Mouse (Mus musculus): Measurements from ENCODE around the gene Tmem63a. TPM values are rescaled to one million over a fixed set of nuclear protein-coding genes. Genes with fewer than 3 reads are reported as not detected.

Gene Tmem63a
- total and polyA plus RNA-seq, 3 experiments: 0.89 to 3.0 (median 2.2) TPM

DNA sequence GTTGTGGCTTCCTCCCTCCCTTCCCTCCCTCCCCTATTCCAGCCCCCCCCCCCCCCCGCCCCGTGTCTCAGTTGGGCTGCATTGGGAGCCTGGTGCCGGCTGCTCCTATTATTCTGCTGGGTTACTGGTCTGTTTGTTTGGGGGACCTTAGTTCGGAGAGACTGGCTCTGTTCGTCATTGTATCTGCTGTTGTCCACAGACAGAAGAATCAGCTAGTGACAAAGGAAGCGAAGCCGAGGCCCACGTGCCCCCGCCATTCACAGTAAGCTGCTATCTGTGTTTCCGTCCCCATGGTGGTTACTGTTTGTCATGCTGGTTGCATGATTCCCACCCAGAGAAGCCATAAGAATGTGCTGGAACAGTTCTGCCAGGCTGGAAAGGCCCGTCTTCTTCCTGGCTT lies 30.8 kb downstream of the Tmem63a start:
- Histone ChIP-seq H3K4me2 (ENCODE audit: insufficient read depth, low read depth, poor library complexity, severe bottlenecking) (no peak overlapping the region), H3K4me1 (ENCODE audit: control insufficient read depth in 1 of 2, insufficient read depth in 2 of 2) (peaks cover 5 to 31% of the 10 kb centered on the region in 2 experiments), H3K27ac (ENCODE audit: insufficient read depth, low read depth) (no peak overlapping the region), H3K9me3 (replicated peaks; ENCODE audit: low read length) (no peaks in the 10 kb centered on the region), H3K4me3 (replicated peaks in 1 of 3; ENCODE audit: low read depth in 2 of 3, low read length in 2 of 3, poor library complexity in 1 of 3) (no peak overlapping the region), H3K36me3 (replicated peaks in 1 of 2; ENCODE audit: control insufficient read depth in 1 of 2, insufficient read depth in 1 of 2, low read length in 1 of 2) (peaks cover 0 to 16% of the 10 kb centered on the region in 2 experiments), H3K27me3 (replicated peaks) (no peaks in the 10 kb centered on the region), H3K9ac (ENCODE audit: insufficient read depth, low read depth) (no peak overlapping the region), H3K79me2 (replicated peaks; ENCODE audit: control insufficient read depth, extremely low read depth, insufficient read depth, poor library complexity, severe bottlenecking) (no peaks in the 10 kb centered on the region)
- no peak for DNase-seq (ENCODE audit: extremely low read depth)
- in situ Hi-C loops (cut with MboI; ENCODE audit: low pct_ligation_motif_present, low pct_unique_long_range_greater_than_20kb, low sequenced_read_pairs): loop anchor here (5.0 kb wide), 1 partner anchor 51 kb away; no protein-coding TSS in a partner anchor
- TF ChIP-seq TBP (conservative IDR thresholded peaks at IDR 0.05; ENCODE audit: low read depth, low read length): no peak
- dilution Hi-C loops (cut with MboI; ENCODE audit: extremely low pct_ligation_motif_present, extremely low pct_unique_long_range_greater_than_20kb, low sequenced_read_pairs): no loop called here

DNA sequence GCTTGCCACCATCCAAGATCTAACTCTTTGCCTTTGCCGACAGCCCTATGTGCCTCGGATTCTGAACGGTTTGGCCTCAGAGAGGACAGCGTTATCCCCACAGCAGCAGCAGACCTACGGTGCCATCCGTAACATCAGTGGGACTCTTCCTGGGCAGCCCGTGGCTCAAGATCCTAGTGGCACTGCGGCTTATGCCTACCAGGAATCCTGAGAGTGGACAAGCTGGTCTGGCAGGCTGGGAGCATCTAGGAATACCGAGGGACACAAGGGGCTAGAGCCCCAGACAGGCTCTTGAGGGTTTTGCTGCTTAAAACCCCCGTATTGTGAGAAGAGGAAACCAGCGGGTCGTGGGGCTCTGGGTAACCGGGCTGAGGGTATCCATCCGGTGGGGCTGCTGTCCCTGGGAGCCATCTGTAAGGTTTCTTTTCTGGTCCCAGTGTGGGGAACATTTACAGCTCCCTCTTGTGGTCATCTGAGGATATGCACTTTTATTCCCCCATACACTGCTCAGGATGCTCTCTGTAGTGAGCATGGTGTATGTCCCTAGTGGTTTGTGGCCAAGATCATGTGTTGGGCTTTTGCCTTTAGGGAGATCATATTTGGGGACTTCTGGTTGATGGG lies 32.1 kb downstream of the Tmem63a start:
- Histone ChIP-seq H3K4me2 (ENCODE audit: insufficient read depth, low read depth, poor library complexity, severe bottlenecking) (no peak overlapping the region), H3K4me1 (ENCODE audit: control insufficient read depth in 1 of 2, insufficient read depth in 2 of 2) (peaks cover 5 to 31% of the 10 kb centered on the region in 2 experiments), H3K9me3 (replicated peaks; ENCODE audit: low read length) (no peaks in the 10 kb centered on the region), H3K27ac (ENCODE audit: insufficient read depth, low read depth) (no peak overlapping the region), H3K27me3 (replicated peaks) (no peaks in the 10 kb centered on the region), H3K36me3 (replicated peaks in 1 of 2; ENCODE audit: control insufficient read depth in 1 of 2, insufficient read depth in 1 of 2, low read length in 1 of 2) (peaks cover 0 to 11% of the 10 kb centered on the region in 2 experiments), H3K9ac (ENCODE audit: insufficient read depth, low read depth) (no peak overlapping the region), H3K4me3 (replicated peaks in 1 of 3; ENCODE audit: low read depth in 2 of 3, low read length in 2 of 3, poor library complexity in 1 of 3) (no peak overlapping the region), H3K79me2 (replicated peaks; ENCODE audit: control insufficient read depth, extremely low read depth, insufficient read depth, poor library complexity, severe bottlenecking) (no peaks in the 10 kb centered on the region)
- in situ Hi-C loops (cut with MboI; ENCODE audit: low pct_ligation_motif_present, low pct_unique_long_range_greater_than_20kb, low sequenced_read_pairs) (loop anchor here (5.0 kb wide), 1 partner anchor 52 kb away; no protein-coding TSS in a partner anchor), dilution Hi-C loops (cut with MboI; ENCODE audit: extremely low pct_ligation_motif_present, extremely low pct_unique_long_range_greater_than_20kb, low sequenced_read_pairs) (no loop called here)
- DNase-seq (ENCODE audit: extremely low read depth): peak; percentile 71
- TF ChIP-seq TCF12 (IDR thresholded peaks at IDR 0.05; ENCODE audit: low read depth, low read length) (no peak), HCFC1 (IDR thresholded peaks at IDR 0.05; ENCODE audit: low read depth, low read length) (no peak), TBP (conservative IDR thresholded peaks at IDR 0.05; ENCODE audit: low read depth, low read length) (no peak), GABPA (IDR thresholded peaks at IDR 0.05; ENCODE audit: insufficient replicate concordance, low read depth, low read length) (no peak), ZKSCAN1 (IDR thresholded peaks at IDR 0.05; ENCODE audit: borderline replicate concordance, low read depth, low read length) (no peak), RCOR1 (conservative IDR thresholded peaks at IDR 0.05; ENCODE audit: low read depth, low read length) (no peak), E2F4 (IDR thresholded peaks at IDR 0.05; ENCODE audit: insufficient replicate concordance, low read depth, low read length) (no peak), IRF4 (IDR thresholded peaks at IDR 0.05; ENCODE audit: low read depth, low read length) (no peak), ZMIZ1 (IDR thresholded peaks at IDR 0.05; ENCODE audit: low read depth, low read length) (no peak), RAD21 (IDR thresholded peaks at IDR 0.05; ENCODE audit: low read depth, low read length) (peak; percentile 68), NELFE (IDR thresholded peaks at IDR 0.05; ENCODE audit: low read depth, low read length) (no peak), KAT2A (IDR thresholded peaks at IDR 0.05; ENCODE audit: insufficient replicate concordance, low read length) (no peak), MAFK (IDR thresholded peaks at IDR 0.05; ENCODE audit: insufficient replicate concordance, low read length) (no peak), NRF1 (IDR thresholded peaks at IDR 0.05; ENCODE audit: low read depth, low read length) (no peak), MYC (IDR thresholded peaks at IDR 0.05; ENCODE audit: low read depth, low read length) (no peak), MXI1 (IDR thresholded peaks at IDR 0.05; ENCODE audit: low read depth, low read length) (no peak), CHD1 (IDR thresholded peaks at IDR 0.05; ENCODE audit: low read depth, low read length) (no peak), JUN (IDR thresholded peaks at IDR 0.05; ENCODE audit: insufficient read depth, low read depth, low read length) (no peak), ELF1 (IDR thresholded peaks at IDR 0.05; ENCODE audit: low read depth, low read length) (no peak), BHLHE40 (IDR thresholded peaks at IDR 0.05; ENCODE audit: low read depth, low read length) (no peak), ZC3H11A (IDR thresholded peaks at IDR 0.05; ENCODE audit: low read depth, low read length) (peak; percentile 9; the same call in 1 of the 2 replicates), CTCF (conservative IDR thresholded peaks at IDR 0.05 in 1 of 2, IDR thresholded peaks at IDR 0.05 in 1 of 2; ENCODE audit: low read depth in 2 of 2, low read length in 2 of 2) (peak; percentile 87 to 94), MEF2A (IDR thresholded peaks at IDR 0.05; ENCODE audit: borderline replicate concordance, low read depth, low read length) (no peak), ETS1 (conservative IDR thresholded peaks at IDR 0.05; ENCODE audit: low read depth, low read length) (no peak), ZNF384 (IDR thresholded peaks at IDR 0.05; ENCODE audit: low read depth, low read length) (peak; percentile 68), PAX5 (IDR thresholded peaks at IDR 0.05; ENCODE audit: low read length) (no peak), SMC3 (IDR thresholded peaks at IDR 0.05; ENCODE audit: low read depth, low read length) (peak; percentile 92), USF2 (conservative IDR thresholded peaks at IDR 0.05; ENCODE audit: low read depth, low read length) (no peak), CHD2 (IDR thresholded peaks at IDR 0.05; ENCODE audit: low read length) (no peak), EP300 (IDR thresholded peaks at IDR 0.05; ENCODE audit: low read length) (no peak), POLR2AphosphoS2 (IDR thresholded peaks at IDR 0.05; ENCODE audit: low read depth, low read length) (no peak), MAX (IDR thresholded peaks at IDR 0.05; ENCODE audit: low read length) (no peak)
